Mouse (Mus musculus) kidney, adult 2 months (tissue): ENCODE measurements at regions not wholly inside any gene's neighbourhood (a gene's known extent, or its start where the extent isn't known, plus 50 kb on each side); places are given as distances from the start of the nearest gene placed in this dataset.

Experiments
- CTCF ChIP-seq: fragments of 200-500 bp; conservative IDR thresholded peaks from 2 replicates; pipeline ENCODE4 v1.5.1; 2011; ENCODE audit warnings: low read depth, mild to moderate bottlenecking, control low read depth, low read length, moderate library complexity, mixed read lengths; ENCODE audit not compliant: insufficient read depth, insufficient read length
- POLR2A ChIP-seq: fragments of 200-500 bp; IDR thresholded peaks from one replicate; pipeline ENCODE4 v1.6.1; 2011; ENCODE audit warnings: low read depth, low read length, control low read depth

DNA sequence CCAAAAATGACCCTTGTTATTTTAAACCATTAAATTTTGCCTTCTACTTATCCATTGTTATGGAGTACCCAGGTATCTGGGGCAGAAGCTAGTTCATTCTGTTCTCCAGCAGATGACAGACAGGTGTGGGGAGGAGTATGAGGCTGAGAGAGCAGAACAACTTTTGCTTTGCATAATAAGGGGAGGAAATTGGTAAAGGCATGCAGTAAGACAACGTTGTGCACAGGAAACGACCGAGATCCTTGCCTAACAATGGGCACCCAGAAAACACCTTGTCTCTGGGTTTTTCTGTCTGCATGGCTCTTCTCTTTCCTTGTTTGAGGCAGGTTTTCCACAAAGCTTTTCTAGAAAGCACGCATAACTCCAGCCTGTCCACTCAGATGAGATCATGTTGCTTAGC, 220.4 kb downstream of the Tbx18 start:
- no peak for TF ChIP-seq CTCF
- no peak for TF ChIP-seq POLR2A
